Mouse (Mus musculus) liver (tissue): ENCODE measurements around the gene Nck2.

Source experiments
- DNase-seq: peaks from one replicate; pipeline ENCODE4 v3.0.0-alpha.2; 2020; ENCODE audit warnings: mixed read lengths

The Nck2 gene

GRCm38 (mm10) chr1:43444531-43444930, at the start of gene Nck2:
Gene Nck2, plus strand, starts transcription at chr1:43444579.
- no peak for DNase-seq

GRCm38 (mm10) chr1:43395040-43395439, 49.3 kb upstream of the Nck2 start:
- DNase-seq = no peak

- no peak for DNase-seq
Observed at GRCm38 (mm10) chr1:43395799-43396198, 48.6 kb upstream of the Nck2 start.

- no peak for DNase-seq
Observed at GRCm38 (mm10) chr1:43396522-43396921, 47.9 kb upstream of the Nck2 start.

- DNase-seq = no peak
Observed at GRCm38 (mm10) chr1:43397096-43397495, 47.3 kb upstream of the Nck2 start.

- no peak for DNase-seq
Observed at GRCm38 (mm10) chr1:43398738-43399601, 45.4 kb upstream of the Nck2 start.

- peak; percentile 17 for DNase-seq
Observed at GRCm38 (mm10) chr1:43399602-43400216, 44.7 kb upstream of the Nck2 start.

GRCm38 (mm10) chr1:43400655-43401054, 43.7 kb upstream of the Nck2 start:
- no peak for DNase-seq

GRCm38 (mm10) chr1:43403341-43403740, 41.0 kb upstream of the Nck2 start:
- DNase-seq = no peak

- DNase-seq = no peak
Observed at GRCm38 (mm10) chr1:43404693-43405678, 39.4 kb upstream of the Nck2 start.

- DNase-seq = no peak
Observed at GRCm38 (mm10) chr1:43409019-43409418, 35.4 kb upstream of the Nck2 start.

GRCm38 (mm10) chr1:43412825-43413224, 31.6 kb upstream of the Nck2 start:
- peak; percentile 48 for DNase-seq

- no peak for DNase-seq
Observed at GRCm38 (mm10) chr1:43413298-43413697, 31.1 kb upstream of the Nck2 start.

GRCm38 (mm10) chr1:43413749-43414148, 30.6 kb upstream of the Nck2 start:
- peak; percentile 60 for DNase-seq

- DNase-seq = peak; percentile 87
Observed at GRCm38 (mm10) chr1:43414228-43414627, 30.2 kb upstream of the Nck2 start.

GRCm38 (mm10) chr1:43414971-43415370, 29.4 kb upstream of the Nck2 start:
- DNase-seq = no peak

- no peak for DNase-seq
Observed at GRCm38 (mm10) chr1:43422969-43423748, 21.2 kb upstream of the Nck2 start.

GRCm38 (mm10) chr1:43426526-43426925, 17.9 kb upstream of the Nck2 start:
- DNase-seq = no peak

GRCm38 (mm10) chr1:43426993-43427535, 17.3 kb upstream of the Nck2 start:
- DNase-seq = no peak

- no peak for DNase-seq
Observed at GRCm38 (mm10) chr1:43429924-43430876, 14.2 kb upstream of the Nck2 start.

- DNase-seq = no peak
Observed at GRCm38 (mm10) chr1:43433853-43434252, 10.5 kb upstream of the Nck2 start.
